ENCODE assay signal across 13 mouse cellular contexts in the genomic region with DNA sequence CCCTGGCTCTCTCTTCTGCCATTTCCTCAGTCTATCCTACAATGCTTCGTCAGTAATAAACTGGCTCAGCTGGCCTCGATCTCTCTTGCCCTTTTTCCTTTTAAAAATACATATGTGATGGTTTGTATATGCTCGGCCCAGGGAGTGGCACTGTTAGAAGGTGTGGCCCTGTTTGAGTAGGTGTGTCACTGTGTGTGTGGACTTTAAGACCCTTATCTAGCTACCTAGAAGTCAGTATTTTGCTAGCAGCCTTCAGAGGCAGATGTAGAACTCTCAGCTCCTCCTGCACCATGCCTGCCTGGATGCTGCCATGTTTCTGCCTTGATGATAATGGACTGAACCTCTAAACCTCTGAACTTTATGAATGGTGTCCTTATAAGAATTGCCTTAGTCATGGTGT.
"Had no signal": no experiment of that assay in that cellular context is flagged by ENCODE, and none has a peak within 500 bp of the region (broad histone marks: within the 10 kb centered on the region; RNA-seq: fewer than 3 reads in every experiment).

No protein-coding gene starts in this region.

- H3K4me3 ChIP-seq: layer of hippocampus, adult 2 months; limb, embryonic 12.5 days; lung, embryonic 15.5 days; midbrain, embryonic 12.5 days; neural tube, embryonic 13.5 days had no signal

- H3K36me3 ChIP-seq: limb, embryonic 12.5 days; lung, embryonic 15.5 days; midbrain, embryonic 12.5 days; neural tube, embryonic 13.5 days had no signal

- H3K9ac ChIP-seq: limb, embryonic 12.5 days; lung, embryonic 15.5 days; midbrain, embryonic 12.5 days; neural tube, embryonic 13.5 days had no signal

- H3K4me2 ChIP-seq: limb, embryonic 12.5 days; lung, embryonic 15.5 days; midbrain, embryonic 12.5 days; neural tube, embryonic 13.5 days had no signal

- H3K27ac ChIP-seq: kidney, postnatal 0 days; layer of hippocampus, adult 2 months; limb, embryonic 12.5 days; lung, embryonic 15.5 days; midbrain, embryonic 12.5 days; neural tube, embryonic 13.5 days had no signal

- DNase-seq: kidney, adult 11 months; kidney, adult 9 months; kidney, postnatal 4 days; right cerebral cortex, postnatal 14 days; thymus, adult 18-20 months; thymus, postnatal 36 days had no signal

- H3K9me3 ChIP-seq: limb, embryonic 12.5 days; lung, embryonic 15.5 days; midbrain, embryonic 12.5 days; neural tube, embryonic 13.5 days had no signal

- H3K27me3 ChIP-seq: limb, embryonic 12.5 days; lung, embryonic 15.5 days; neural tube, embryonic 13.5 days had no signal

- ATAC-seq: midbrain, embryonic 16.5 days had no signal
